Mouse (Mus musculus) left cerebral cortex, adult 11 months (tissue): Measurements from ENCODE around the gene Pax5.

Experiments
- DNase-seq: peaks from one replicate; pipeline ENCODE4 v3.0.0; 2022; ENCODE audit warnings: low spot score

Pax5 gene

GRCm38 (mm10) chr4:44705967-44706366, 4.3 kb downstream of the Pax5 start:
- DNase-seq, result no peak

DNA sequence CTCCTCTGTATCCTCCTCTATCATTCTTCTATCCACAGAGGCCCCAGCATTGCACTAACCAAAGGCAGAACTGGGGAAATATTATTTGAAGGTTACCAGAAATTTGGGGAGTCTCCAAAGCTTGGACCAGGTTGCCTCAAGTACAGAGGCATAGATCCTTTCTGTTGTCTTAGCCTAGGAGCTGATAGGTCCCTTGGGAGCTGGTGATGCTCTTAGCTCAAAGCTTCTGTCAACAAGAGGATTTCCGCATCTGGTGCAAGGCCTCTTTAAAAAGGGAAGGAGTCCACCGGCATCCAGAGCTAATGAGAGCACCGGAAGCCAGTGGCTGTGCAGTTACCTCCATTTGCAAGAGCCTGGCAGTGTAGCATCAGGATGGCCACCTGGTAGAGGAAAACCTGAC, 5.1 kb downstream of the Pax5 start:
- no peak for DNase-seq

- DNase-seq, result peak; percentile 37
Observed at GRCm38 (mm10) chr4:44704369-44704745, 5.9 kb downstream of the Pax5 start.

DNA sequence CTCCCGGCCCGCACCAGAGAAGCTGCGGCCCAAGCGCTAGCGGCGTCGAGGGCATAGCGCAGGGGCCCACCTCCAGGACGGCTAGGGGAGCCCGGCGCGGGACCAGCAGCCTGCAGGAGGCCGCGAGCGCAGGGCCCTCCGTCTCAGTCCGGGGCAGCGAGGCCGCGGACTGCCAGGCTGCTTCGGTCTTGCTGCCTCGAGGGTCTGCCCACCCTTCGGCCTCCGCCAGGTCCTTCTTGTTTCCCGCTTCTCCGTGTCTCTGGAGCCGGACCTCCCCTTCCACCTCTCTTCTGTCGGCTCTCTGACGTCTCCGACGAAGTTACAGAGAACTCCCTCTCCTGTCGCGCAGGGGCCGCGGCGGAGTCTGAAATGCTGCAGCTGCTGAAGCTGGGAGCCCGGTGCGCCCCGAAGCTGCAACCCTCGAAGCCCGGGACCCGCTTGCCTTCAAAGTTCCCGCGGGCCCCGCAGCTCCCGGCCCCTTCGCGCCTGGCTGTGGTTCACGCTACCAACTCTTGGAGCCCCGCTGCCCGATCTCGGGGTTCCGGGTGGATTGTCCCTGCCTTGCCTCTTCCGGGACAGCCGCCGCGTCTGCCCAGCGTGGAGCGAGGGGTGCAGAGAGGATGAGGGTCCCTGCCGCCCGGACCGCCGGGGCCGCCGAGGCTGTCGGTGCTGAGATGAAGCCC, 6.5 kb downstream of the Pax5 start:
- no peak for DNase-seq

DNA sequence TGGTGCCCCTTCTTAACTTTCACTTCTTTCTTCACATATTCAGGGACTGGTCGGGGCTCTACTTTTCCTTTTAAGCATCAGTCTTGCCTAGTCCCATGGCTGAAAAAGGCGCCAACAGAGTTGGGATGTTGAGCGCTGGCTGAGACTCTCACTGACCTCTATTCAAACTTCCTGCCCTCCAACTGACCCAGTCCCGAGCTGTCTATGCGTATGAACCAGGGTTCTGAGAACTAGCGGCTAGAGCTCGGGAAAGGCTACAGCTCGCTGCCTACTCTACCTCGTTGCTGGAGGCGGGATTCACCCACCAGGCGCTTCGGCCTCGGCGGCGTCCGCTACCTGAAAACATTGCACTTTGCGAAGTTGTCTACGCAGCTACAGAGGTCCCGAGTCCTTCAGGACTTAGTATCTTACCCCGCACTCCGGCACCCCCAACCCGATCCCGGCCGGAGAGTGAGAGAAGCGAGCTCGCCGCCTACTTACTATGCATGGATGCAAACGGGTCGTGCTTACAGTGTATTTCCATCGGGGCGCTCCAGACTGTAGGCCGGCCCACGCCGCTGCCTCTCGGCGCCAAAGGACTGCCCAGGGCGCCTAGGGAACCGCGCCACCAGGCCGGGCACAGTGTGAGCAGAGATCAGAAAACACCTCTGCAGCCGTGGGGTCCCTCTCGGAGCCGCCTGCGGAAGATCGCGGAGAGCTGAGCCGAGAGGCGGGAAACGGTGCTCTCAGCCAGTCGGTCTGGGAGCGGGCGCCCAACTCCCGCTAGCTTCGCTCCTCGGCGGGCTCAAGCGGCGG, 7.2 kb downstream of the Pax5 start:
- DNase-seq, result no peak

DNA sequence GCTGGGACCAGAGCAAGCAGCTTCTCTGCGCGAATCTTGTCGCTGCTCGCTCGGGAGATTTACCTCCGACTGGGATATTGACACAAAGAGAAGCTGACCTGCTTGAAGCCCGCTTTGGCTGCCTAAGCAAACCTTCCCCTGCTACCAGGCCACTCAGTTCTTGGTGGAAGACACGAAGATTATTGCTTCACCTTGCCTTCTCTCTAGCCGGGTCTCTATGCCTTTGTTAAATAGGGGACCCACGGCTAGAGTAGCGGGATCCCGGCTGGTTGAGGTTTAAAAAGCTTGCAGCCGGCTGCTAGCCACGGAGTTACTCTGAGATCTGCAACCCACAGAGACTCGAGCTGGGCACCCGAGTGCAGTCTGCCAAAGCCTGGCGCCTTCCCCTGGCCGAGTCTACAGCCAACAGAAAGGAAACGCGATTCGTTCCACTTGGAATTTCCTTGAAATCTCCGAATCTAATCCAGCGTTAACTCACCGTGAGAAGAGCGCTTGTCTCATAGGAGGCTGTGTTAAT, 8.2 kb downstream of the Pax5 start:
- DNase-seq, result no peak

DNA sequence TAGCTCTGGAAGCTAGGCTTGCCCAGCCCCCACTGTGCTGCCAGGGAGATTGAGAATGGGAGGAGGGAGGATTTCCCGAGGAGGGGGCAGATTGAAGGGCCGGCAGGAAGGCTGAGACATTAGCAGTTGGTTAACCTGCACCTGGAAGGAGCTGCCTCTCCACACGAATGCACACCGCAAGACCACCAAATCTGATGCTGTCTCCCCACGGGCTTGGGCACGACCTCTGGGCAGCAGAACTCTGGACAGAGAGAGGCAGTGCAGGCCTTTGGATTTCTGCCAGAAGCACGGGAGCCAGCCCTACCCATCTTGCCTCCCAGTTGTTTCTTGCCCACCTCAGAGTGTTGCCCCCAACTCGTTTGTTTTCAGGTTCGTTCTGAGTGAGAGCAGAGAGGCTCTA, 8.8 kb downstream of the Pax5 start:
- DNase-seq, result no peak

DNA sequence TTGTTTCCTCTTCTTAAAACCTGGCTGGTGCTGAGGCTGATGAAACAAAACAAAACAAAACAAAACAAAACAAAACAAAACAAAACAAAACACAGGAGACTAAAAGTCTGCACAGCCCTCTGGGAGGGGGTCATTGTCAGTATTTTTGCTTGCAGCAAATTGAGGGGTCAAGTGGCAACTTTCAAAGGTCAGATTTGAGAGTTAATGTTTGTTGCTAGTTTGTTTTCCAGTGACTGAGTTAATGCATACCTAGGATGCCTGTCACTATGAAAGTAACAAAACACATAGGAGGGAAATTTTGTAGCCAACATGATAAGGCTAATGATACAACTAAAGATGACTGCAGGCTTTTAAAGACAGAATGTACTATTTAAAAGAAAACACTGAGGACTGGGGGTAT, 13.6 kb downstream of the Pax5 start:
- DNase-seq, result no peak

DNA sequence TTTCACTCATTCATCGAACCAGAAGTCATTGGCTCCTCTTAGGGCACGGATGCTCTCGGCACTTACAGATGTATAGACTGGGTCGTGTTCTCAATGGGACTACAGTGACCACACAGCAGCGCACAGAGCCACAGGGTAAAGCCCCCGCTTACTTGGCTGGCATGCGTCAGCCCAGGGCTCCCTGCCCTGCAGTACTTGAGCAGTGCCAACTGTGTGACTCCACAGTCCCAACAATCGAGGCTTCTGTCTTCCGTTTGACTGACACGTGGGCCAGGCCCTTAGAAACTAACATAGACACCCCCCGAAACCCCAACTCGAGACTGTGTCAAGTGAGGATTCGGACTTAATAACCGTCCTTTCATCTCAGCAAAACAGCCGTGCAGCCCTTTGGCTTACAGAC, 15.9 kb downstream of the Pax5 start:
- no peak for DNase-seq

DNA sequence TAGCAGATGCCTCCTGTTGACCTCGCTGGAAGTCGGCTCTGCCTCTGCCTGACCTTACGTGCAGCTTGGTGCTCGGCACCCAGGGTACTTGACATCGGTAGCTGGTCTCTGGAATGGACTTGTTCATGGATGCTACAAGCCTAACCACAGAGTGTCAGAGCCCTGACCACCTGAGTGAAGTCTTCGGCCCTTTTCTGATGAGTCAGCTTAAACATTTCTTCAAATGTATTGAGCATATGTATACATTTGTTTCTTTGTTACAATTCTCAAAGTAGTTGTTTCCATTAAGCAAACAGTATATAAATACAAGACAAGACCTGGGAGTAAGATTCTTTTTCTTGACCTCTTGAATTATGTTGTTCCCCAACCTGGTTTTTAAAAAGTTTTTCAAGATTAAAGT, 24.7 kb downstream of the Pax5 start:
- DNase-seq, result no peak

- no peak for DNase-seq
Observed at GRCm38 (mm10) chr4:44680242-44680897, 29.9 kb downstream of the Pax5 start.

DNA sequence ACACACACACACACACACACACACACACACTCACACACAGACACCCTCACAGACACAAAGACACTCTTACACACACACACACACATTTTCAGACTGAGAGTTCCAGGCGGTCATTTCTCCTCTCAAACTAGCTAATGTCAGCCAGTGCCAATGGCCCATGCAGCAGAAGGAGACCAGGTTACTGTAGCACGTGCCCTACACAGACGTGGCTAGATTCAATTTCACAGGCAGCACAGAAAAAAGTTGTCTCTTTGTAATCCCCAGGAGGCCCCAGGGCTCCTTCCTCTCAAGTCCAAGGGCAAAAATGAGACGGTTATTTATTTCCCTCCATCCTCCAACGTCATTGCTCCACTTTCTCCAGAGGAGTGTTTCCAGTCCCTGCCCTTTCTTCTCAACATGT, 31.6 kb downstream of the Pax5 start:
- DNase-seq, result no peak

DNA sequence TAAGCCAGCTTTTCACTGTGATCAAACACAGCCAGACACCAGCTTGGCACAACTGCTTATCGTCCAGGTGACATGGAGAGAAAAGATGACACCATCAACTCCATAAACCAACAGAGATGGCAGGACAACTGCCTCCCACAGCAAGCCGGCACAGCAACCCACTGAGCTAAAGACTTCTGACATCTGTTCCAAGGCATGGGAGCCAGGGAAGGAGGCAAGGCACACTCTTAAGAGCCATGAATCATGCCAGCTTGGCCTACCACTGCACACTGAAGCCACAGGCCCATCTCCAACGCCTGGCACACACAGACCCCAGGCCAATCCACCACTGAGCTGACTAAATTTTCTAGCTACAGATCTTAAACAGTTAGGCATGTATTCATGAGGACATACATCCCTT, 32.3 kb downstream of the Pax5 start:
- no peak for DNase-seq

DNA sequence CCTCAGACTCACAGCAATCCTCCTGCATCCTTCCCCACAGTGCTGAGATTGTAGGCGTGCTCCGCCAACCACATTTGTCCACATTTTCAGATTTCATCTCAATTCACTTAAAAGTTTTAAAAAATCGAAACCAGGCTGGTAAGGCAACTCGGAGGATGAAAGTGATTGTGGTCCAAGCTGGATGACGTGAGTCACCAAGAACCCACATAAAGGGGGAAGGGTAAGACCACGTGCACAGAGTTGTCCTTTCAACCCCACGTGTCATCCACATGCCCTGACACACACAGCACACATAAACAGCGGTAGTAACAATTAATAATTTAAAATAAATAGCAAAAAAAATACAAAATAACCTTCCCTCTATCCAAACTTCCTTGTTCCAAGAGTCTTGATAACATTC, 35.3 kb downstream of the Pax5 start:
- DNase-seq, result no peak

- DNase-seq, result no peak
Observed at GRCm38 (mm10) chr4:44673726-44674125, 36.6 kb downstream of the Pax5 start.

DNA sequence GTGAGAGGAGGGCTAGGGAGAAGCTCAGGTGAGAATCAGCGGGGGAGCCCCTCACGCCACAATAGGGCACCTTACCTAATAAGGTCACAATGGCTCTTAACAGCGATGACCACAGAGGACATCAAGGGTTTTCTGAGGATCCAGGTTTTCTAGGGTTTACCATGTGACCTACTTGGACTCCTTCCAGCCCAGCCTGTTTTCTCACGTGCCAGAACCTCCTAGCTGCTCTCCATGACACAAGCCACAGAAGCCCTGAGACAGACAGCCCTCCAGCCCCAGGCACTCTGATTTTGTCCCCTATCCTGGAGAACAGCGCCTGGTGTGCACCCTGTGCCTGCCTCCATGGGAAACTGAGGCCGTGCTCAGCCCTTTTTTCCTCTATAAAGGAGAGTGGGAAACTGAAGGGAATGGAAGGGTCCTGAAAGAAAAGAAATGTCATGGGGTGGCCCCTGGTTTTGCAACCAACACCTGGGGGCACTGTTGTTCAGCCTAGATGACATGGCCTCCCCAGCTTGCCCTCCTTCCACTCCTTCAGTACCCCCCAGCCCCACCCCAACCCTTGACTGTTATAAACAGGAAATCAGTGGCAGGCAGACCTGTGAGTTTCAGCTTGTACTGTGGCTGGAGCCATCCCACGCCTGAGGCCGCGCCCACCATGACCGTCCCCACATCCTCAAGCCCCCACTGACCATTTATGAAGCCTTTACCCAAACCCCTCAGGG, 37.9 kb downstream of the Pax5 start:
- DNase-seq, result no peak

GRCm38 (mm10) chr4:44671486-44671885, 38.8 kb downstream of the Pax5 start:
- DNase-seq, result no peak

- DNase-seq, result no peak
Observed at GRCm38 (mm10) chr4:44671035-44671434, 39.3 kb downstream of the Pax5 start.

GRCm38 (mm10) chr4:44670380-44670779, 39.9 kb downstream of the Pax5 start:
- DNase-seq, result no peak

DNA sequence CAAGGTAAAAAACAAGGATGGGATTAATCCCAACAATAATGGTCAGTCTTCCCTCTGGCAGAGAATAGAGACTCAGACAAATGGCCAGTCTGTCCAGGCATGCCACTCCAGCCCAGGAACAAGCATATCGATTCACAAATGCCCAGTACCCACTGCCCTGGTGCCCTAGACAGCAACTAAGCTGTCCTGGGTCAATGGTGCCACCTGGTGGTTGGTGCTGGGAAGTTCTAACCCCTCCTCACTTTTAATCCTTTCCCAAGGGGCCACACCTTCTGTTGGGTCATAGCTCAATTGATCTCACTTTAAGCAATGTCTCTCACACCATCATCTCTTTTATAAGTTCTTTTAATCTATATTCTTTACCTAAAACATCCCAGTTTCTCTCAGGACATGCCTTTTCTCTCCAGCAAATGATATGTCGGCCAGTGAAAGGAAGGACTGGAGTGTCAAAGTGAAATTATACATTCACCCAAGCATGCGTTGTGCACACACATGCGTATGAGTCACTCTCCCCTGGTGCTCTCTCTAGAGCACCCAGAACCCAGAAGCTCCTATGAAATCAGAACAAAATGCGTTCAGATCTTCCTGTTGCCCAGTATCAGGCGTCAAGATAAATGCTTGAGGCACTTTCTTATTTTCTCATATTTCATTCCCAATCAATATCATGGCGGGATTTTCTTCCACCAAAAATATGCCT, 40.7 kb downstream of the Pax5 start:
- DNase-seq, result no peak

- no peak for DNase-seq
Observed at GRCm38 (mm10) chr4:44668574-44668973, 41.7 kb downstream of the Pax5 start.

DNA sequence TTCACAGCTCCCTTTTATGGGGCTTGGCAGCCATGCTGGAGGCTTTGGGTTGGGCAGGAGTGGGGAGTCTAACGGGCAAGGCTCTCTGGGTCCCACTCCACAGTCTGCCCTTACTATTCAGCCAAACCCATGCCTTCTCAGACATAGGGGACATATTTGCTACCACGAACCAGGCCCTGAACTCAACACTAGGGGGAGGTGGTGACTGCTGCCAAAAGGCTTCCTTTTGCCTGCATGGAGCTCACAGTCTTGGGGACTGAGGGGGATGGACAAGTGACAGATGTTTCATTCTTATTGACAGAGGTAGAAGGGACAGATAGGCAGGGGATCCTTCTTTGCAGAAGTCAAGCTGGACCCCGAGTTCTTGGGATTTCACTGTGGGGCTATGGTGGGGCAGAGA, 42.1 kb downstream of the Pax5 start:
- DNase-seq, result no peak
